ENCODE assay signal across 10 mouse cellular contexts in genomic region chr13:51328971-51329346, GRCm38 (mm10).
DNase-seq lines count a peak whose midpoint lies in the region; ATAC-seq and TF ChIP-seq lines count a peak whose summit lies in the region.
"Had no signal": no experiment of that assay in that cellular context is flagged by ENCODE, and none has a peak within 500 bp of the region (broad histone marks: within the 10 kb centered on the region; RNA-seq: fewer than 3 reads in every experiment).

No protein-coding gene starts in this region.

- H3K27ac ChIP-seq in forebrain, postnatal 0 days (ENCODE audit: low read depth, low read length) = no peak overlapping the region
- no peak overlapping the region for H3K27ac ChIP-seq in forebrain, embryonic 16.5 days (ENCODE audit: low read length)
- no peak overlapping the region for H3K27ac ChIP-seq in midbrain, embryonic 11.5 days (ENCODE audit: low read depth, low read length)
- no peak overlapping the region for H3K27ac ChIP-seq in midbrain, embryonic 16.5 days (ENCODE audit: low read length)
- no peak overlapping the region for H3K27ac ChIP-seq in limb, embryonic 11.5 days (replicated peaks; ENCODE audit: low read depth, low read length)
- H3K27ac ChIP-seq: liver, embryonic 15.5 days had no signal

- H3K27me3 ChIP-seq in forebrain, postnatal 0 days (ENCODE audit: insufficient read depth, low read length) = no peaks in the 10 kb centered on the region
- H3K27me3 ChIP-seq in forebrain, embryonic 16.5 days (replicated peaks; ENCODE audit: control insufficient read depth, insufficient read depth, low read length) = no peaks in the 10 kb centered on the region
- H3K27me3 ChIP-seq in midbrain, embryonic 11.5 days (ENCODE audit: control insufficient read depth, insufficient read depth, low read length) = no peaks in the 10 kb centered on the region
- H3K27me3 ChIP-seq in midbrain, embryonic 16.5 days (ENCODE audit: control insufficient read depth, insufficient read depth, low read depth, low read length) = no peaks in the 10 kb centered on the region
- no peaks in the 10 kb centered on the region for H3K27me3 ChIP-seq in limb, embryonic 11.5 days (ENCODE audit: control insufficient read depth, insufficient read depth, low read length)
- H3K27me3 ChIP-seq: liver, embryonic 15.5 days had no signal

- no peak overlapping the region for H3K4me2 ChIP-seq in forebrain, postnatal 0 days (ENCODE audit: low read depth)
- no peak overlapping the region for H3K4me2 ChIP-seq in forebrain, embryonic 16.5 days (ENCODE audit: low read length)
- no peak overlapping the region for H3K4me2 ChIP-seq in midbrain, embryonic 11.5 days
- no peak overlapping the region for H3K4me2 ChIP-seq in midbrain, embryonic 16.5 days (ENCODE audit: low read length)
- H3K4me2 ChIP-seq in limb, embryonic 11.5 days (ENCODE audit: low read depth, severe bottlenecking) = no peak overlapping the region
- H3K4me2 ChIP-seq: liver, embryonic 15.5 days had no signal

- no peak for DNase-seq in forebrain, postnatal 0 days
- no peak for DNase-seq in midbrain, embryonic 11.5 days (ENCODE audit: low spot score, missing footprints)
- peak; percentile 52 for DNase-seq in limb, embryonic 11.5 days (ENCODE audit: low spot score)
- no peak for DNase-seq in frontal cortex, postnatal 10 days (ENCODE audit: low spot score in 2 of 2)
- no peak for DNase-seq in adrenal gland, adult (ENCODE audit: inconsistent age in 2 of 2, low spot score in 1 of 2)
- no peak for DNase-seq in layer of hippocampus, postnatal 14 days (ENCODE audit: low spot score in 2 of 2)
- DNase-seq: cerebellum, postnatal 36 days had no signal

- no peaks in the 10 kb centered on the region for H3K36me3 ChIP-seq in forebrain, postnatal 0 days (ENCODE audit: insufficient read depth)
- no peaks in the 10 kb centered on the region for H3K36me3 ChIP-seq in forebrain, embryonic 16.5 days (ENCODE audit: control insufficient read depth, insufficient read depth)
- H3K36me3 ChIP-seq in midbrain, embryonic 11.5 days (ENCODE audit: control insufficient read depth, insufficient read depth, low read length) = no peaks in the 10 kb centered on the region
- H3K36me3 ChIP-seq in midbrain, embryonic 16.5 days (ENCODE audit: control insufficient read depth, insufficient read depth, low read length) = no peaks in the 10 kb centered on the region
- H3K36me3 ChIP-seq in limb, embryonic 11.5 days (ENCODE audit: control insufficient read depth, insufficient read depth, low read length) = no peaks in the 10 kb centered on the region
- H3K36me3 ChIP-seq: liver, embryonic 15.5 days had no signal

- no peak for TF ChIP-seq CTCF in forebrain, postnatal 0 days (IDR thresholded peaks at IDR 0.05; ENCODE audit: low read depth)

- no peaks in the 10 kb centered on the region for H3K4me1 ChIP-seq in forebrain, postnatal 0 days (ENCODE audit: insufficient read depth)
- peaks cover 10% of the 10 kb centered on the region; the same call in 1 of the 2 replicates for H3K4me1 ChIP-seq in forebrain, embryonic 16.5 days (replicated peaks; ENCODE audit: control insufficient read depth, insufficient read depth, low read length)
- 0 out of 2 replicates have a peak, but pooled peaks cover 9% of the 10 kb centered on the region for H3K4me1 ChIP-seq in midbrain, embryonic 11.5 days (ENCODE audit: control insufficient read depth, insufficient read depth, low read length)
- H3K4me1 ChIP-seq in midbrain, embryonic 16.5 days (ENCODE audit: control insufficient read depth, insufficient read depth, low read length) = peaks cover 2% of the 10 kb centered on the region; the same call in 1 of the 2 replicates
- peaks cover 18% of the 10 kb centered on the region for H3K4me1 ChIP-seq in limb, embryonic 11.5 days (ENCODE audit: control insufficient read depth, insufficient read depth, low read length)
- H3K4me1 ChIP-seq: liver, embryonic 15.5 days had no signal

- no peak overlapping the region for H3K4me3 ChIP-seq in forebrain, postnatal 0 days (ENCODE audit: low read depth, low read length)
- H3K4me3 ChIP-seq in forebrain, embryonic 16.5 days (replicated peaks; ENCODE audit: low read length) = no peak overlapping the region
- H3K4me3 ChIP-seq in midbrain, embryonic 11.5 days (ENCODE audit: low read depth, low read length) = no peak overlapping the region
- no peak overlapping the region for H3K4me3 ChIP-seq in midbrain, embryonic 16.5 days (ENCODE audit: low read depth, low read length)
- H3K4me3 ChIP-seq in limb, embryonic 11.5 days (ENCODE audit: low read depth, low read length) = no peak overlapping the region
- H3K4me3 ChIP-seq: liver, embryonic 15.5 days had no signal

- 32% methylated on average over 8 of the region's 8 CpGs for WGBS in forebrain, postnatal 0 days
- WGBS in forebrain, embryonic 16.5 days = 36% methylated on average over 8 of the region's 8 CpGs
- WGBS in midbrain, embryonic 11.5 days = 58% methylated on average over 8 of the region's 8 CpGs
- WGBS in midbrain, embryonic 16.5 days = 43% methylated on average over 8 of the region's 8 CpGs
- 71% methylated on average over 8 of the region's 8 CpGs for WGBS in limb, embryonic 11.5 days

- peak; percentile 58 for ATAC-seq in forebrain, postnatal 0 days
- no peak for ATAC-seq in forebrain, embryonic 16.5 days
- ATAC-seq in midbrain, embryonic 11.5 days (ENCODE audit: low FRiP score) = peak; percentile 46; the same call in 1 of the 2 replicates
- ATAC-seq in midbrain, embryonic 16.5 days = no peak
- ATAC-seq in limb, embryonic 11.5 days (ENCODE audit: insufficient number of reproducible peaks, low FRiP score, low TSS enrichment, low read depth) = peak; percentile 69; the same call in 1 of the 2 replicates

- no peaks in the 10 kb centered on the region for H3K9me3 ChIP-seq in forebrain, postnatal 0 days (ENCODE audit: low read length)
- H3K9me3 ChIP-seq in forebrain, embryonic 16.5 days (ENCODE audit: control insufficient read depth, low read length) = no peaks in the 10 kb centered on the region
- no peaks in the 10 kb centered on the region for H3K9me3 ChIP-seq in midbrain, embryonic 11.5 days (ENCODE audit: control insufficient read depth, low read length)
- H3K9me3 ChIP-seq in midbrain, embryonic 16.5 days (replicated peaks; ENCODE audit: control insufficient read depth, low read length, poor library complexity, severe bottlenecking) = no peaks in the 10 kb centered on the region
- no peaks in the 10 kb centered on the region for H3K9me3 ChIP-seq in limb, embryonic 11.5 days (ENCODE audit: control insufficient read depth, low read length)
- H3K9me3 ChIP-seq: liver, embryonic 15.5 days had no signal

- H3K9ac ChIP-seq in forebrain, postnatal 0 days = no peak overlapping the region
- H3K9ac ChIP-seq in forebrain, embryonic 16.5 days (replicated peaks; ENCODE audit: low read depth, low read length) = no peak overlapping the region
- H3K9ac ChIP-seq in midbrain, embryonic 11.5 days (ENCODE audit: low read length) = no peak overlapping the region
- H3K9ac ChIP-seq in midbrain, embryonic 16.5 days (ENCODE audit: low read depth, low read length) = no peak overlapping the region
- no peak overlapping the region for H3K9ac ChIP-seq in limb, embryonic 11.5 days (ENCODE audit: low read length)
- H3K9ac ChIP-seq: liver, embryonic 15.5 days had no signal

Comparison
In these comparisons a context has a peak if more than half of its experiments do, and no peak if none do; other contexts are left out.
1. ATAC-seq: peak in forebrain, postnatal 0 days (single experiment), midbrain, embryonic 11.5 days (single experiment) and limb, embryonic 11.5 days (single experiment); none in forebrain, embryonic 16.5 days (single experiment) and midbrain, embryonic 16.5 days (single experiment).